Mouse (Mus musculus): ENCODE data around the gene Bcl6b.

DNA sequence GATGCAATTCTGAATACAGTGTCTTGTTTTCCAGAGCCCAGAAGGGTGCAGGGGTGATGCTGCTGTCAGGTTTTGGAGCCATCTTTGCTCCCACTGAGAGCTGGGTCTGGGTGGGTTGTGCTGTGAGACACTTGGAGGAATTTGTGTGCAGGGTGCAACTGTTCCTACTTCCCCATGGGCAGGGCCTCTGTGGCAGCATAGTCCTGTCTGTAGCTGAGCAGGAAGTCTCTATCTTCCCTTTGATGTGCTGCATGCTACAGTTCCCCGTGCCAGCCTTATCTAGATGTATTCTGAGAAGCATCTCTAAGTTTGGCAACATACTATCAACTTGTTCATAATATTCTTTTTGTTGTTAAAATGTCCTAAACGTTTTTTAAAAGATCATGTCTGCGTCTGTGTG lies 35.7 kb upstream of the Bcl6b start:
- TF ChIP-seq CTCF (IDR thresholded peaks at IDR 0.05; ENCODE audit: low read depth, low read length): no peak
- no peak for TF ChIP-seq EP300 (IDR thresholded peaks at IDR 0.05; ENCODE audit: insufficient read depth, low read depth, low read length)

All from ES-Bruce4 (cell line).